8 mouse cellular contexts compared by ENCODE assay signal in the genomic region with DNA sequence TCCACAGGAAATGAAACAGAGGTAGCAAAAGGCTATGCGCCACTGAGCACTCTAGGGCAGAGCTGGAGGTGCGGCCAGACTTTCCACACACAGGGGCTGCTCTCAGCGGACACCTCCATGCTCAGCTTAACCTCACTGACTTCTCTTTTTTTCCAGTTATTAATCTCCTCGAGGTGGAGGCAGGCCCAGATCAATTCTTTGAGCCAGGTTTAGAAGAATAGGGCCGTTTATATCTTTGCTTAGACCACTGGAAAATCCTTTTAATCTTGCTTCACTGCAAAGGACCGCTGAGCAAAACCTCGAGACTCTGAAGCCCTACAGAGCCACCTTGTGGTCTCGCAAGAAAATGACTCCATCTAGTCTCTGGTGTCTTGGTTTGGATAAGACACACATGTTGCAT. TPM values are rescaled to one million over a fixed set of nuclear protein-coding genes. Genes with fewer than 3 reads are reported as not detected.
DNase-seq lines count a peak whose midpoint lies in the region; ATAC-seq lines count a peak whose summit lies in the region.

No protein-coding gene starts in this region.

- peak; percentile 41 to 51 for DNase-seq in heart, adult 18-20 months
- no peak for DNase-seq in heart, postnatal 25 days (ENCODE audit: low spot score)
- DNase-seq in cerebellum, postnatal 14 days = peak; percentile 72 to 82
- peak; percentile 33 for DNase-seq in heart, adult 8-10 months (ENCODE audit: low spot score)
- DNase-seq in kidney, adult 9 months = peak; percentile 12
- DNase-seq in liver = peak; percentile 18

- no peaks in the 10 kb centered on the region for H3K36me3 ChIP-seq in neural tube, embryonic 13.5 days

- no peaks in the 10 kb centered on the region for H3K27me3 ChIP-seq in neural tube, embryonic 13.5 days

- H3K9me3 ChIP-seq in neural tube, embryonic 13.5 days = no peaks in the 10 kb centered on the region

- peak; percentile 73; the same call in 1 of the 2 replicates for ATAC-seq in neural tube, embryonic 13.5 days (ENCODE audit: low read depth)
- ATAC-seq in erythroblast, adult 5-6 weeks (replicated peaks; ENCODE audit: low FRiP score, poor library complexity, severe bottlenecking) = no peak

- no peak overlapping the region for H3K27ac ChIP-seq in neural tube, embryonic 13.5 days (replicated peaks)

- H3K4me3 ChIP-seq in neural tube, embryonic 13.5 days = peak overlapping the region; percentile 21

- peak overlapping the region; percentile 46; the same call in 1 of the 2 replicates for H3K9ac ChIP-seq in neural tube, embryonic 13.5 days

- WGBS in neural tube, embryonic 13.5 days = 1% methylated on average over 8 of the region's 8 CpGs

- H3K4me2 ChIP-seq in neural tube, embryonic 13.5 days = peak overlapping the region; percentile 51

- H3K4me1 ChIP-seq in neural tube, embryonic 13.5 days (replicated peaks) = peaks cover 29% of the 10 kb centered on the region

- intact Hi-C loops in heart, postnatal 25 days (cut with DNase I) = loop anchor here (5.0 to 10.0 kb wide), 5 partner anchors 51 to 461 kb away; a partner anchor contains a TSS

RNA-seq across cellular contexts. Expression of a gene that starts 15.8 kb away (rescaled TPM):
- total RNA-seq in heart, adult 18-20 months (2021) = 1 to 10 TPM; 2.9 to 4.1 TPM
- 1 to 10 TPM; 5.0 to 5.5 TPM for total RNA-seq in heart, postnatal 25 days (2021)
- 1 to 10 TPM; 3.5 to 4.3 (median 4.1) TPM for total RNA-seq in heart, adult 8-10 months (2022)
- 65.6 and 67.4 TPM in 2 replicates for polyA plus RNA-seq in neural tube, embryonic 13.5 days (2015; fragmentation: Nextera tagmentation; extraction: Ambion mirVana)
- not detected in 2 replicates for total RNA-seq in erythroblast, adult 5-6 weeks (2015; ENCODE audit: low replicate concordance)
- not detected in 2 replicates for total RNA-seq in erythroblast, adult 5-6 weeks (2017; ENCODE audit: low replicate concordance)
